Mouse (Mus musculus): ENCODE data around the gene Adipoq.

Gene Adipoq

GRCm38 (mm10) chr16:23115486-23115885 is 30.9 kb upstream of the Adipoq start:
- DNase-seq, result no peak

- no peak for DNase-seq
These were observed 29.2 kb upstream of the Adipoq start for GRCm38 (mm10) chr16:23117173-23117572.

GRCm38 (mm10) chr16:23122446-23122845 is 23.9 kb upstream of the Adipoq start:
- no peak for DNase-seq

- no peak for DNase-seq
These were observed 23.2 kb upstream of the Adipoq start for GRCm38 (mm10) chr16:23123104-23123503.

- DNase-seq, result no peak
These were observed 21.9 kb upstream of the Adipoq start for GRCm38 (mm10) chr16:23124398-23124797.

GRCm38 (mm10) chr16:23127311-23127672 is 19.0 kb upstream of the Adipoq start:
- no peak for DNase-seq

GRCm38 (mm10) chr16:23127673-23128375 is 18.5 kb upstream of the Adipoq start, which contains the start of gene Rfc4:
Gene Rfc4, minus strand, starts transcription at chr16:23127737.
- DNase-seq, result peak; percentile 81 to 83

GRCm38 (mm10) chr16:23130303-23130702 is 16.0 kb upstream of the Adipoq start:
- DNase-seq, result no peak

- no peak for DNase-seq
These were observed 14.0 kb upstream of the Adipoq start for GRCm38 (mm10) chr16:23132336-23132735.

- DNase-seq, result no peak
These were observed 10.8 kb upstream of the Adipoq start for GRCm38 (mm10) chr16:23135421-23136149.

GRCm38 (mm10) chr16:23136406-23136970 is 9.8 kb upstream of the Adipoq start:
- DNase-seq, result no peak

- no peak for DNase-seq
These were observed 5.4 kb upstream of the Adipoq start for GRCm38 (mm10) chr16:23140911-23141310.

GRCm38 (mm10) chr16:23144326-23144725 is 2.0 kb upstream of the Adipoq start:
- peak in 1 of 2 experiments; percentile 35 for DNase-seq

GRCm38 (mm10) chr16:23145211-23145610 is 1.1 kb upstream of the Adipoq start:
- no peak for DNase-seq

GRCm38 (mm10) chr16:23148936-23149335 is 2.6 kb downstream of the Adipoq start:
- DNase-seq, result no peak

GRCm38 (mm10) chr16:23149396-23149795 is 3.1 kb downstream of the Adipoq start:
- DNase-seq, result no peak

GRCm38 (mm10) chr16:23151423-23151822 is 5.1 kb downstream of the Adipoq start:
- DNase-seq, result peak in 1 of 2 experiments; percentile 24

- DNase-seq, result no peak
These were observed 7.9 kb downstream of the Adipoq start for GRCm38 (mm10) chr16:23154261-23154660.

GRCm38 (mm10) chr16:23157013-23157412 is 10.7 kb downstream of the Adipoq start:
- DNase-seq, result no peak

GRCm38 (mm10) chr16:23158292-23158691 is 12.0 kb downstream of the Adipoq start:
- DNase-seq, result no peak

- no peak for DNase-seq
These were observed 12.6 kb downstream of the Adipoq start for GRCm38 (mm10) chr16:23158957-23159356.

- no peak for DNase-seq
These were observed 13.4 kb downstream of the Adipoq start for GRCm38 (mm10) chr16:23159749-23160148.

- no peak for DNase-seq
These were observed 15.8 kb downstream of the Adipoq start for GRCm38 (mm10) chr16:23162116-23162515.

GRCm38 (mm10) chr16:23164443-23164842 is 18.1 kb downstream of the Adipoq start:
- DNase-seq, result no peak

Measured in thymus, adult 18-20 months (tissue).